Mouse (Mus musculus) liver, postnatal 0 days (tissue): ENCODE measurements around the gene Ttc28.

Experiments used
- CTCF ChIP-seq: sonication (generic); IDR thresholded peaks from 2 replicates; pipeline ENCODE4 v1.5.1; 2016; ENCODE audit warnings: antibody characterized with exemption, low read depth
- EP300 ChIP-seq: IDR thresholded peaks from 2 replicates; pipeline ENCODE4 v1.6.1; 2016; ENCODE audit warnings: antibody characterized with exemption, low read depth, mild to moderate bottlenecking

DNA sequence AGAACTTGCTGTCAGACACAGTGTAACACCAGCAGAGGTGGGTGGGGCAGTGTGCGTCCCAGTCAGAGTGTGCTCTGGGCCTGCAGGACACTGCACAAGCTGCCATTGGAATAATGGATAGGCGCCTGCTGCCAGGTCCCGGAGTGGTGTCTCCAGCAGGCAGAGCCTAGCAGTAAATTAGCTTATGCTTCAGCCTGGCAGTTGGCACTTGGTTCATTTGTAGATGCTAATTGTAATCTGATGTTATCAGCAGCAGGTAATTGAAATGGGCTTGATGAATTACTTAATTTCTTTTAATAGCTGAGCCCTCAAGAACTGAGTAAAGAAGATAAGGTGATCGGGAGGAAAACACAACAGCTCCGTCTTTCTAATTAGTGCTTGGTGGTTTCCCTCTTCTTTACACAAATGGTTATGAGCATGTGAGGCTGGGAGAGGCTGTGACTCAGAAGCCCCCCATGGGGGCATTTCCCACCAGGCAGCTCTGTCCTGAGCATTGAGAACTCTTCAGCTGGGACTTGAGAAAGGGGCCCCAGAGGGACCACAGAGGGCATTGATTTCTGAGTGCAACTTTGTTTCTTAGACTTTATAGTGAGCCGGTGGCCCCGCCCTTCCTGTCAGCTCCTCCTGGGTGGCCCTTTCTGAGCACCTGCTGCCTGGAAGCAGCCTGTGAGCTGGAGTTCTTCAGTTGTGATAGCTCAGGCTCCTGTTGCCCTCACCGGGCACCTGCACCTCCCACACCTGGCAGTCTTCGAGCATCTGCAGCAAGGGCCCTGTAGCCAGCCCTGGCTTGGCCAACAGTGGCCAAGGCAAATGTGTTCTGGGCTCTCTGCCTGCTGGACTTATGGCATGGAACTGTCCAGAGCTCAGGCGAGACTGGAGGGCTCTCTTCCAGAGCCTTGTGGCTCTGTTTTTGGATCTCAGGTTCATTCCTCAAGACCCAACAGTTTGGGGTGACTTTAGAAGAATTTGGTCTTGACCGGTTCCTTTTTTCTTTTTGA is 316.2 kb downstream of the Ttc28 start:
- no peak for TF ChIP-seq CTCF
- no peak for TF ChIP-seq EP300
